Mouse (Mus musculus) telencephalon, adult 2 months (tissue): ENCODE results near the gene Clcn1.

Experiments
- DNase-seq: peaks from one replicate; pipeline ENCODE4 v3.0.0-alpha.2; 2011; ENCODE audit warnings: low read depth, low spot score

Gene Clcn1

GRCm38 (mm10) chr6:42350021-42350967 is 63.8 kb downstream of the Clcn1 start:
- DNase-seq, result no peak

DNA sequence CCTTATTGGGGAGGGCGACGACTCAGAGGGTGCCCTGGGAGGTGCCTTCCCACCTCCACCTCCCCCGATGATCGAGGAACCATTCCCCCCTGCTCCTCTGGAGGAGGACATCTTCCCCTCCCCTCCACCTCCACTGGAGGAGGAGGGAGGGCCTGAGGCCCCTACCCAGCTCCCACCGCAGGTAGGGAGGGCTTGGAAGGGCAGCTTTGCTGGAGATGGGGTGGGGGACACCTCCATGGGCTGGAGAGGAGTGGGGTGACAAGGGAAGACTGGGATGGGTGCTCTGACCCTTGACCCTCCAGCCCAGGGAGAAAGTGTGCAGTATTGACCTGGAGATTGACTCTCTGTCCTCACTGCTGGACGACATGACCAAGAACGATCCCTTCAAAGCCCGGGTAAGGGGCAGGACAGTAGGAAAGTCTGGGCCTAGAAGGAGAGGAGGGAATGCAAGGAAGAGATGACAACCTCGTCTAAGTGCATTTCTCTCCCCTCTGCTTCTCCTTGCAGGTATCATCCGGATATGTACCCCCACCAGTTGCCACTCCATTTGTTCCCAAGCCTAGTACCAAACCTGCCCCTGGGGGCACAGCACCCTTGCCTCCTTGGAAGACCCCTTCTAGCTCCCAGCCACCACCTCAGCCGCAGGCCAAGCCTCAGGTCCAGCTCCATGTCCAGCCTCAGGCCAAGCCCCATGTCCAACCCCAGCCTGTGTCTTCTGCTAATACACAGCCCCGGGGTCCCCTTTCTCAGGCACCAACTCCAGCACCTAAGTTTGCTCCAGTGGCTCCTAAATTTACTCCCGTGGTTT is 64.7 kb downstream of the Clcn1 start:
- no peak for DNase-seq

DNA sequence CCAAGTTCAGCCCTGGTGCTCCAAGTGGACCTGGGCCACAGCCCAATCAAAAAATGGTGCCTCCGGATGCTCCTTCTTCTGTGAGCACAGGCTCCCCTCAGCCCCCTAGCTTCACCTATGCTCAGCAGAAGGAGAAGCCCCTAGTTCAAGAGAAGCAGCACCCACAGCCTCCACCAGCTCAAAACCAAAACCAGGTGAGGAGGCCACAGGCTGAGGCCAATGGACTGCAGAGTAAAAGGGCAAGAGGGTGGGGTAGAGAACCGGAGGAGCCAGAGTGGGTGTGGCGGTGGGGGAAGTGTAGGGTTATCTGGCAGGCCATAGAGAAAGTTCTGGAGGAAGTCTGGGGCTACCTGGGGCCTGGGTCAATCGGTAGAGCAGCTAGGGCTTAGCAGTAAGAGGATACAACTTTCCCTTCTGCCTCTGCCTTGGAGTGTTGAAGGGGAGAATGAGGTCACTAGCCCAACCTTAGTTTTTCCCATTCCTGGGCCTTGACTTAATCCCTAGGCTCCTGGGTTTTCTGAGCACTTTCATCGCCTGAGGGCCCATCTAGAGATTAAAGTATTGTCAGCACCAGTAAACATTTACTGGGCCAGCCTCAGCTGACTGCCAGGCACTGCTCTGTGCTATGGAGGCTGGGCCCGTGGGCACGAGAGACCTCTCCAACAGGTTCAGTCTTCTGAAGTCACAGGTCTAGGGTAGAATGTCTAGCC is 65.4 kb downstream of the Clcn1 start:
- no peak for DNase-seq

- no peak for DNase-seq
Measured at GRCm38 (mm10) chr6:42352486-42352846, 66.0 kb downstream of the Clcn1 start.

DNA sequence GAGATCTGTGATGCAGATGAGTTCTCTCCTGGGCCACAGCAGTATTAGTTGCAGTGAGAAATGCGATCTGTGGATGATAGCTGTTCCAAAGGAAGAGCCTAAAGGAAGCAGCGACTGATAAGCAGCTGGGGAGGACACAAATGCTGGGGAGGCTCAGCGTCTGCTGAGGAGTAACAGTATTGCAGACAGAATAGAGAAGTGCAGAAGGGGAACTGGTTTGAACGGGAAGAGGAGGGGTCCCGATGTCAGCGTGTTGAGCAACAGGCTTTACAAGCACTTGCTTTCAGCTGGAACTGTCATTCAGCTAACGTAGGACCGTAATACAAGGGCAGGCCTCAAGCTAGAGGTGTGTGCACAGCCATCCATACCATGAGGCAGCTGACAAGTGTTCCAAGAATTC is 66.7 kb downstream of the Clcn1 start:
- DNase-seq, result no peak

DNA sequence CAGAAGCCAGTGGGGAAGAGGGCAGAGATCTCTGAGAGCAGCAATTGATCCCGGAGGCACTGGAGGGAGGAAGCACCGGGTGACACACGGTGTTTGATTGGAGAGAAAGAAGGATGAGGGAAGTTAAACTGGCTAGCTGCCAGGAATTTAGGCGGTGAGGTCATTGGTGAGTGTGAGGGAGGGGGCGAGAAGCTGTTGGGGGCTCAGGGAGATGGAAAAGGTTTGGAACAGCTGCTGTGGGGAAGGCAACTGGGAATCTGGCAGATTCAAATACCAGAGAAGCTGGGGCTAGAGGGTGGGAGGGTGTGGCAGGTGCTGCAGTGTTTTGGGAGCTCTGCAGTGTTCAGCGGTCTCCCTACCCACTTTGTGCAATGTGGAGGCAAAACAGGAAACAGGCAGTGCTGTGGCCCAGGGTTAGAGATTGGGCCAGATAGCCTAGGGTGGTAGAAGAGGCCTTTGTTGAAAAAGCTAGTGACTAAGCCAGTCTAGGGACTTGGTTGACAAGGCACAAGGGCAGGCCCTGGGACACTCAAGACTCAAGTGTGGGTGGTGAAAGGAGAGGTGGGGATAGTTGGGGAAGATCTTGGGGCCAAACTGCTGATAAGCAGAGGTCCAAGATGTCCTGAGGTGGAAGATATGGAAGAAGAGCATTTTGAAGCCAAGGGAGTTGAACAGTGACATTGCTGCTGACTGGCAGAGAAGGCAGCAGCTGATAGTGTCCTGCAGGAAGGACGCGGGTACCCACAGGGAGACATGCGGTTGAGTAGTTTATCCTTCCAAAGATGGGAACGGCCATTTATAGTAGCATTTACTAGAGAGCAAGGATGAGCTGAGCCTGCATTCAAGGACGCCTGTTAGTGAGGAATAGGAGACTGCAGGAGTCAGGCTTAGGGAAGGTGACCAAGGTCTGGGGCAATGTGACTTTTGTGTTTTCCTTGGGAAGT is 67.9 kb downstream of the Clcn1 start:
- DNase-seq, result peak; percentile 49

DNA sequence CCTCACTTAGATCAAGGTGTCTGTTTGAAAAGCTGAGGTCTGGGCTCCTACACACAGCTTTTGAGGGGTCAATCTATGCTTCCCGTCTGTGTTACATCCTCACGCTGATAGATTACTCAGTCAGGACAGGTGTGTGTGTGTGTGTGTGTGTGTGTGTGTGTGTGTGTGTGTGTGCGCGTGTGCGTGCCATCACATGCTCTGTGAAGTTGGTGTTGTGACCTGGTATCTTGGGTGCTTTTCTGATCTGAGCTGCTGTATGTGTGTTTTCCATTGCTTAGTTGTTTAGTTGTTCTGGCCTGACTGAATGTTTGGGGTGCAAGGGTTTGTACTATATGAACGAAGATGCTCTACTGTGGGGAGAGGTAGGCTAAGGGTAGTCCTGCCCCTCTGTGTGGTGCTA is 68.9 kb downstream of the Clcn1 start:
- DNase-seq, result no peak

GRCm38 (mm10) chr6:42355794-42356600 is 69.5 kb downstream of the Clcn1 start:
- no peak for DNase-seq

DNA sequence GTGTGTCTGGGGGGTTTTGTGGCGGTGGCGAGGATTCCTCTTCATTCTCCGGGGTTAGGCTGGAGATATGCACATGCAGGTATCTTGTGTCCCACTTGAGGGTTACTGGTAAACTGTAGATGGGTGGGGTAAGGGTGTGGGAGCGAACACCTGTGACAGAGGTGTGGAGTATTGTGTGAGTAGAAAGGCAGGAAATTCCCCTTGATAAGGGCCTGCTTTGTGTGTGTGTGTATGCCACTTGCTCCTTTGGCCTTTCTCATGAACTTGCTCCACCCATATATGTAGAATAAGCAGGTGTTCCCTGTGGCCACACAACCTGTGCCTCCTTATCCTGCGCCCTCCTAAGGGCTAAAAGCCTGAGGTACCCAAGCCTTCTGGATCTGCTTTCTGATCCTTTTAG is 70.4 kb downstream of the Clcn1 start:
- no peak for DNase-seq

DNA sequence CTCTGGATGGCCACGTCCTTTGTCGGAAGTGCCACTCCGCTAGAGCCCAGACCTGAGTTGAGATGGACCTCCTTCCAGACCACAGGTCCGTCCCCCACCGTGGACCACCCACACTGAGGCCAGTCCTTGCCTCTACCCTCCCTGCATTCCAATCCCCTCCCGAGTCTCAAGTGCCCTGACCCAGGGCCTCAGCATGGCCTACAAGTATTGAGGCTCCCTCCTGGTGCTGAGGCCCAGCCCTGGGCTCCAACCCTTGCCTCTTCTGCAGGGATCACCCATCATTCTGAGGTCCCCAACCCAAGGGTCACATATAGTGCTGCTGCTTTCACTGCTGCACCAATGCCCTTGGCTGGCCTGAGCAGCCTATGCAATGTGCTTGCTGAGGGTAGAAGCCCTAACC is 71.4 kb downstream of the Clcn1 start:
- DNase-seq, result no peak

DNA sequence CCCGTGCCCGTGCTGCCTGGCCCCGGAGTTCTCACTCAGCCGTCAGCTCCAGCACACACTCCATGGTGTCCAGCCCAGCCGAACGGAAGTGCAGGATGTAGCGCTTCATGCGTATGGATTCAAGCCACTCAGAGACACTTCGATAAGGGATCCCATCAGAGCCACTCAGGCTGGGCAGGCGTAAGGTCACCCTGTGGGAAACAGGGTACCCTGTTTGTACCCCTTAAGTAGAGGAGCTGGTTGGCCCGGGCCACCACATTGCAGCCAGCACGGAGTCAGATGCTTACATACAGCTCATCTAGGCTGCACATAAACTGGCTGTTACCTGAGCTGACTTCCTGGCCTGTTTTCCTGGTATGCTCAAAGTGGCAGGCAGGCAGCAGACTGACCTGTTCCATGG is 72.4 kb downstream of the Clcn1 start:
- DNase-seq, result no peak

DNA sequence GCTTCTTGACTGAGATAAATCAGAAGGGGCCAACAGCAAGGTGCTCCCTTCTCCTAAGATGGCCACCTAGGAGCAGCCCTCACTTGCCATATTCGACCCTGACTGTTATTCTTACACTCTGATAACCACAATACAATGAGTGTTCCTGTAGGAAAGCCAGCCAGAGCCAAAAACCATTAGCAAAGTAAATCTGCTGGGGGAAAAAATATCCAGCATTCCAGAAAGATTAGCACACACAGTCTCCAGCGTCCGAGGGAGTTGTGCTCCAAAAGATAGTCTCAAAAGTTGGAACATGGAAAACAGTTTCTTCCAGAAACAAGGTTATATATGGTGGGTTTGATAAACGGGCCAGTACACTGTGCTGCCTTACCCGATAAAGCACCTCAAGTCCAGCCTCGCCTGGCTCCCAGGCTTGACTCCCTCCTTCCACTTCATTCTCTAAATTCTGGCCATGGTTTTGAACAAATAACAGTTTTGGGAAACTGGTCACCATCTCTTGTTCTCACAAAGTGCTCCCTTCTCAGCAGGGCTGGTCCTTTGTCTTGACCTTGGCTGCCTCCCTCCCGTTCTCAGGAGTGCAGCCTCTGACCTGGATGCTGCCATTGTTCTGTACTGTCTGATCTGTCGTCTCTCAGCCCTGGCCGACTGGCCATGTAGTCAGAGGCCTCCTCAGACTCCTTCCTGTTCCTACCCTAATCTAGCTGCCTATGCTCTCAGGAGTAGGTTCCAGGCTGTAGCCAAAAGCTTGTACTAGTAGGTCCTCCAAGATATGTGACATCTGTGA is 73.1 kb downstream of the Clcn1 start:
- DNase-seq, result no peak

- no peak for DNase-seq
Measured at GRCm38 (mm10) chr6:42360231-42360840, 73.9 kb downstream of the Clcn1 start.

DNA sequence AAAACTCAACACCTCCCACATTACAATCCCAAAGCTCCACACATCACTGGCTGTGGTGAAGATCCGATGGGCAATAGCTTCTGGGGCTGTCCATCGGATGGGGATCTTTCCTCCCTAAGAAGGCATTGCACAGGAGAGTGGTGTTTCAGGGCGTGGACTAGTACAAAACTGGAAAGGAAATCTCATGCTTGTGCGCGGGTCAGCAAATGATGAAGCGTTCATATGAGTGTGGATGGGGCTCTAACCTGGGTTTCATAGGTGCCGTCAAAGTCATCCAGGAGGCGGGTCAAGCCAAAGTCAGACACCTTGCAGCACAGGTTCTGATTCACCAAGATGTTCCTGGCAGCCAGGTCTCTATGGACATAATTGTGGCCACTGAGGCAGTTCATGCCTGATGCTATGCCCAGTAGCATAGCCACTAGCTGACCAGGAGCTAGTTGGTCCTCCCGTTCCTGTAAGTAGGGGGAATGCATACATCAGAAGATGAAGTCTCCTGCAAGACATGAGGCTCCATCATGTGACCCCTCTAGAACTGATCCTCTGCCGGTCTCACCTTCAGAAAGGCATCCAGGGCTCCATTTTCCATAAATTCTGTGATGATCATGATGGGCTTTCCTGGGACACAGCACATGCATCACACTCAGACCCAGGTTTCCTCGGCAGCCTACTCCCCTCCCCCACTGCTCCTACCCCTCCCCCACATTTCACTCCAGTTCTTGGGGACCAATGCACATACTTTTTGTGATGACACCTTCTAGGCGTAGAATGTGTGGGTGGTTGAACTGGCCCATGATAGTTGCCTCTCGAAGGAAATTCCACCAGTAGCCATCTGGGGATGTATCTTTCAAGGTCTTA is 74.8 kb downstream of the Clcn1 start:
- no peak for DNase-seq

DNA sequence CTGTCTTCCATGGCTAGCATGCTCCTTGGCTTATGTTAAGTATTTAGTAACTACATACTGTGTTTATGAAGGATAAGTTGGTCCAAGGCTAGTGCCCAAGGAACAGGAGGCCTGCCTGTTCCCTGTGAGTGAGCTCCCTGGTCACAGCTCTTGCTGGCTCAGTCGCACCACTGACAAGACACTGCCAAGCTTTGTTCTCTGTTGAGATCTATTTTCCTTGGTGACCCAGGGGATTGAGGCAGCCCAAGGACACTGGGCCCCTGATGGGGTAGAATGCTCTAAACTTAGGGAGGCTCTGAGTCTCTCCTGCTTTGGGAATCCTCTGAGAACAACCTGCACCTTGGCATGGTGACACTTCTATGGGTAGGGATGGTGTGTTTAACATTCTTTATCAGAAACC is 75.6 kb downstream of the Clcn1 start:
- no peak for DNase-seq

DNA sequence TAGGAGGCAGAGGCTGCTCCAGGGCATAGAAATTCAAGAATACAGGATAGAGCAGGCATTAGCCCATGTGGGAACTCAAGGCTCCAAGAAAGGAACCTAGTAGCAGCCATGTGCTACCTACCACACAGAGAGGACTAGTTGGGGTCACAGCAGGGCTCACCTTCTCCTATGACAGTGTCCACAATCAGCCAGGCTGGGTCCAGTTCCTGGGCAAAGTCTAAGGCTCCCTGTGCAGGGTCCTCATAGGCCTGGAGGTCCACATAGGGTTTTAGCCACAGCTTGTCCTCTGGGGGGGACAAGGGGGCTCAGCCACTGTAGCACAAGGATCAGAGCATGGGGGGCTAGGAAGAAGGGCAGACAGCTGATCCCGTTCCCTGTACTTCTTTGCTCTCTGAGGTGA is 76.0 kb downstream of the Clcn1 start:
- DNase-seq, result no peak

DNA sequence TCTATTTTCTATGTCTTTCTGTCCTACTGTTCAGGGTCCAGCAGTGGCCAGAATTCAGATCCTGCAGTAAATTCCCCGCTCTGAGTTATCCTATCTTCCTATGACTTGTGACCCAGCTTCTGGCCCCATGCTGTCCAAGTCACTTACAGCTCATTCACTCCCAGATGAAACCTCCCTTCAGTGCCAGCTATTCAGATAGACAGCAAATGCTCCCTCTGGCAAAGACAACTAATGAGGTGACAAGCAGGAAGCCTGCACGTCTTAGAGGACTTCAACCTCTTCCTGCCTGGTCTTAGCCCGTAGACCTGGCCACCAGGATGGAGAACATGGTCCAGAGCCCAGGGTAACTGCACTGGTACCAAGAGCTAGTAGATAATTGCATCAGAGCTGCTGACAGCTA is 76.5 kb downstream of the Clcn1 start:
- no peak for DNase-seq

- no peak for DNase-seq
Measured at GRCm38 (mm10) chr6:42364066-42364465, 77.6 kb downstream of the Clcn1 start.
